ENCODE assay signal across 21 mouse cellular contexts in the genomic region with DNA sequence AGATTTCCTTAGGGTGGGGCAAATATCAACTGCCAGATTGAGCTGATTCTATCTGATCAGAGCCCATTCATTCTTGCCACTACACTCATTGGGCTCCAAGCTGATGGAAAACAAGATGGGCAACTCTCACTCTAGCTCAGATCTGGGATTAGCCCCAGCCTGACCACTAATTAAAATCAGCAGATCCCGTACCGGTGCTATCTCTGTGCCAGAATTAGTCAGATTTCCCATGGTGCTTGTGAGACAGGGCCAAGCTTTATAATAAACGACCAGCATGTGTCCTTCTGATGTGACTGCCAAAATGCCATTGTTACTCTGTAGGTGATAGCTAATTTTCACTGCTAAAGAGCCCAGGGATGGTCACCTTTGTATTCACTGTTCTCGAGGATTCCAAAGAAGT. TPM values are rescaled to one million over a fixed set of nuclear protein-coding genes. Genes with fewer than 3 reads are reported as not detected.
DNase-seq lines count a peak whose midpoint lies in the region; ATAC-seq and TF ChIP-seq lines count a peak whose summit lies in the region.
"Had no signal": no experiment of that assay in that cellular context is flagged by ENCODE, and none has a peak within 500 bp of the region (broad histone marks: within the 10 kb centered on the region; RNA-seq: fewer than 3 reads in every experiment).

No protein-coding gene starts in this region.

- no peaks in the 10 kb centered on the region for H3K27me3 ChIP-seq in hindbrain, embryonic 16.5 days (replicated peaks; ENCODE audit: control insufficient read depth, insufficient read depth, low read length)
- H3K27me3 ChIP-seq in hindbrain, embryonic 11.5 days (ENCODE audit: control insufficient read depth, insufficient read depth, low read length): no peaks in the 10 kb centered on the region
- no peaks in the 10 kb centered on the region for H3K27me3 ChIP-seq in midbrain, postnatal 0 days (ENCODE audit: insufficient read depth, low read length)
- no peaks in the 10 kb centered on the region for H3K27me3 ChIP-seq in midbrain, embryonic 13.5 days
- H3K27me3 ChIP-seq: embryonic facial prominence, embryonic 13.5 days; forebrain, embryonic 13.5 days had no signal

- 53% methylated on average over 4 of the region's 4 CpGs for WGBS in hindbrain, embryonic 16.5 days
- WGBS in hindbrain, embryonic 11.5 days: 85% methylated on average over 4 of the region's 4 CpGs
- 66% methylated on average over 4 of the region's 4 CpGs for WGBS in midbrain, postnatal 0 days
- 78% methylated on average over 4 of the region's 4 CpGs for WGBS in midbrain, embryonic 13.5 days

- DNase-seq in cerebellum, postnatal 10 days: peak; percentile 54 to 65
- no peak for DNase-seq in cerebellum, adult 8-10 months
- no peak for DNase-seq in hindbrain, embryonic 11.5 days (ENCODE audit: low spot score)
- peak; percentile 60 for DNase-seq in midbrain, postnatal 0 days (ENCODE audit: low spot score)
- no peak for DNase-seq in urinary bladder, postnatal 14 days (ENCODE audit: low spot score)
- DNase-seq: adrenal gland, adult 8-10 months; adrenal gland, postnatal 36 days; cerebellum, adult 11-12 months; gastrocnemius, adult 2 months; heart, adult 18-20 months; heart, postnatal 10 days; heart, postnatal 4 days had no signal

- no peak overlapping the region for H3K4me2 ChIP-seq in hindbrain, embryonic 16.5 days (ENCODE audit: low read length)
- H3K4me2 ChIP-seq in hindbrain, embryonic 11.5 days (replicated peaks; ENCODE audit: low read depth, low read length): no peak overlapping the region
- H3K4me2 ChIP-seq in midbrain, postnatal 0 days (ENCODE audit: low read depth, low read length, poor library complexity, severe bottlenecking): no peak overlapping the region
- no peak overlapping the region for H3K4me2 ChIP-seq in midbrain, embryonic 13.5 days (replicated peaks)
- H3K4me2 ChIP-seq: embryonic facial prominence, embryonic 13.5 days; forebrain, embryonic 13.5 days; hindbrain, embryonic 14.5 days had no signal

- H3K4me1 ChIP-seq in hindbrain, embryonic 16.5 days (ENCODE audit: control insufficient read depth, insufficient read depth, low read depth, low read length): no peaks in the 10 kb centered on the region
- no peaks in the 10 kb centered on the region for H3K4me1 ChIP-seq in hindbrain, embryonic 11.5 days (replicated peaks; ENCODE audit: control insufficient read depth, insufficient read depth, low read length)
- no peaks in the 10 kb centered on the region for H3K4me1 ChIP-seq in midbrain, postnatal 0 days (ENCODE audit: insufficient read depth, low read length)
- H3K4me1 ChIP-seq in midbrain, embryonic 13.5 days (replicated peaks): no peaks in the 10 kb centered on the region
- H3K4me1 ChIP-seq: forebrain, embryonic 13.5 days; heart, embryonic 10.5 days had no signal

- ATAC-seq in hindbrain, embryonic 16.5 days: 0 out of 2 replicates have a peak, but pooled peaks have one; percentile 34
- no peak for ATAC-seq in hindbrain, embryonic 11.5 days (ENCODE audit: low FRiP score)
- ATAC-seq in midbrain, postnatal 0 days (ENCODE audit: low FRiP score): no peak
- ATAC-seq in midbrain, embryonic 13.5 days: no peak
- ATAC-seq: forebrain, embryonic 13.5 days; inflammation-experienced regulatory T-cells, adult 6 months; intestine, postnatal 0 days had no signal

- no peak overlapping the region for H3K9ac ChIP-seq in hindbrain, embryonic 16.5 days (ENCODE audit: low read depth, low read length)
- H3K9ac ChIP-seq in hindbrain, embryonic 11.5 days (ENCODE audit: low read depth, low read length): no peak overlapping the region
- H3K9ac ChIP-seq in midbrain, postnatal 0 days (replicated peaks; ENCODE audit: low read length, poor library complexity, severe bottlenecking): no peak overlapping the region
- H3K9ac ChIP-seq in midbrain, embryonic 13.5 days (replicated peaks): no peak overlapping the region
- H3K9ac ChIP-seq: embryonic facial prominence, embryonic 13.5 days; forebrain, embryonic 13.5 days; hindbrain, embryonic 14.5 days had no signal

- no peak for TF ChIP-seq CTCF in midbrain, postnatal 0 days (IDR thresholded peaks at IDR 0.05)

- H3K4me3 ChIP-seq in hindbrain, embryonic 16.5 days (ENCODE audit: low read length): no peak overlapping the region
- H3K4me3 ChIP-seq in hindbrain, embryonic 11.5 days (ENCODE audit: low read depth, low read length): no peak overlapping the region
- no peak overlapping the region for H3K4me3 ChIP-seq in midbrain, postnatal 0 days (ENCODE audit: low read depth, low read length)
- no peak overlapping the region for H3K4me3 ChIP-seq in midbrain, embryonic 13.5 days (replicated peaks)
- H3K4me3 ChIP-seq: embryonic facial prominence, embryonic 13.5 days; forebrain, embryonic 13.5 days; gastrocnemius, adult 2 months; heart, embryonic 10.5 days had no signal

- no peaks in the 10 kb centered on the region for H3K36me3 ChIP-seq in hindbrain, embryonic 16.5 days (ENCODE audit: control insufficient read depth, insufficient read depth, low read length)
- H3K36me3 ChIP-seq in hindbrain, embryonic 11.5 days (ENCODE audit: control insufficient read depth, insufficient read depth, low read length): no peaks in the 10 kb centered on the region
- no peaks in the 10 kb centered on the region for H3K36me3 ChIP-seq in midbrain, postnatal 0 days (ENCODE audit: insufficient read depth, low read length)
- H3K36me3 ChIP-seq in midbrain, embryonic 13.5 days: no peaks in the 10 kb centered on the region
- H3K36me3 ChIP-seq: embryonic facial prominence, embryonic 13.5 days; heart, embryonic 10.5 days had no signal

- H3K9me3 ChIP-seq in hindbrain, embryonic 16.5 days (ENCODE audit: control insufficient read depth, low read length): no peaks in the 10 kb centered on the region
- H3K9me3 ChIP-seq in hindbrain, embryonic 11.5 days (ENCODE audit: control insufficient read depth, low read length): no peaks in the 10 kb centered on the region
- no peaks in the 10 kb centered on the region for H3K9me3 ChIP-seq in midbrain, postnatal 0 days (ENCODE audit: low read length)
- no peaks in the 10 kb centered on the region for H3K9me3 ChIP-seq in midbrain, embryonic 13.5 days
- H3K9me3 ChIP-seq: embryonic facial prominence, embryonic 13.5 days; forebrain, embryonic 13.5 days; heart, embryonic 10.5 days had no signal

- H3K27ac ChIP-seq in hindbrain, embryonic 16.5 days (ENCODE audit: low read depth, low read length): no peak overlapping the region
- no peak overlapping the region for H3K27ac ChIP-seq in hindbrain, embryonic 11.5 days (ENCODE audit: low read depth, low read length)
- H3K27ac ChIP-seq in midbrain, postnatal 0 days (ENCODE audit: low read depth, low read length): no peak overlapping the region
- H3K27ac ChIP-seq in midbrain, embryonic 13.5 days: no peak overlapping the region
- H3K27ac ChIP-seq: embryonic facial prominence, embryonic 13.5 days; forebrain, embryonic 13.5 days; gastrocnemius, adult 2 months; heart, embryonic 10.5 days; hindbrain, embryonic 14.5 days had no signal

RNA-seq across cellular contexts. Expression of a gene that starts 31.5 kb away (rescaled TPM):
- polyA plus RNA-seq in hindbrain, embryonic 16.5 days (2015; fragmentation: Nextera tagmentation; extraction: Ambion mirVana): 0.84 and 1.0 TPM in 2 replicates
- polyA plus RNA-seq in hindbrain, embryonic 11.5 days (2014; fragmentation: Nextera tagmentation; extraction: Ambion mirVana): 1.2 and 1.3 TPM in 2 replicates
- 1.3 and 4.9 TPM in 2 replicates for total RNA-seq in midbrain, postnatal 0 days (2014; rRNA removed)
- polyA plus RNA-seq in midbrain, postnatal 0 days (2015; fragmentation: Nextera tagmentation; extraction: Ambion mirVana): 0.28 and 1.1 TPM in 2 replicates
- 0.23 TPM in 2 replicates for polyA plus RNA-seq in midbrain, embryonic 13.5 days (2015; fragmentation: Nextera tagmentation; extraction: Ambion mirVana)
- total RNA-seq: MEL had no signal

Comparison
In these comparisons a context has a peak if more than half of its experiments do, and no peak if none do; other contexts are left out.
1. DNase-seq: peak in cerebellum, postnatal 10 days (2 of 2) and midbrain, postnatal 0 days (single experiment); none in cerebellum, adult 8-10 months (single experiment), hindbrain, embryonic 11.5 days (single experiment) and urinary bladder, postnatal 14 days (single experiment).